Mouse (Mus musculus): Measurements from ENCODE around the gene Adh7. TPM values are rescaled to one million over a fixed set of nuclear protein-coding genes. Genes with fewer than 3 reads are reported as not detected.

Adh7 gene
- polyA plus RNA-seq, 1 experiment from 2014 or later = 31.3 TPM

GRCm38 (mm10) chr3:138240942-138241341 is 23.4 kb downstream of the Adh7 start:
- DNase-seq (ENCODE audit: low spot score) (no peak), ATAC-seq (ENCODE audit: low FRiP score, low TSS enrichment) (no peak)
- Histone ChIP-seq H3K4me2 (replicated peaks; ENCODE audit: low read depth) (no peak overlapping the region), H3K9ac (ENCODE audit: low read length) (no peak overlapping the region), H3K27me3 (ENCODE audit: control insufficient read depth, insufficient read depth, low read length) (no peaks in the 10 kb centered on the region), H3K9me3 (ENCODE audit: control insufficient read depth, low read length) (no peaks in the 10 kb centered on the region), H3K27ac (replicated peaks) (no peak overlapping the region), H3K36me3 (ENCODE audit: control insufficient read depth, insufficient read depth, low read length) (no peaks in the 10 kb centered on the region), H3K4me1 (replicated peaks; ENCODE audit: control insufficient read depth, insufficient read depth) (no peaks in the 10 kb centered on the region), H3K4me3 (ENCODE audit: low read depth, low read length) (no peak overlapping the region)
- no peak for TF ChIP-seq EP300 (optimal IDR thresholded peaks at IDR 0.05)
- TF ChIP-seq CTCF (IDR thresholded peaks at IDR 0.05; ENCODE audit: low read depth) = no peak
- 54% methylated on average over 5 of the region's 5 CpGs for WGBS

GRCm38 (mm10) chr3:138241371-138241770 is 23.8 kb downstream of the Adh7 start:
- Histone ChIP-seq H3K27me3 (ENCODE audit: control insufficient read depth, insufficient read depth, low read length) (no peaks in the 10 kb centered on the region), H3K4me1 (replicated peaks; ENCODE audit: control insufficient read depth, insufficient read depth) (no peaks in the 10 kb centered on the region), H3K4me3 (ENCODE audit: low read depth, low read length) (no peak overlapping the region), H3K9me3 (ENCODE audit: control insufficient read depth, low read length) (no peaks in the 10 kb centered on the region), H3K4me2 (replicated peaks; ENCODE audit: low read depth) (no peak overlapping the region), H3K36me3 (ENCODE audit: control insufficient read depth, insufficient read depth, low read length) (no peaks in the 10 kb centered on the region), H3K9ac (ENCODE audit: low read length) (no peak overlapping the region), H3K27ac (replicated peaks) (no peak overlapping the region)
- DNase-seq (ENCODE audit: low spot score) = no peak
- TF ChIP-seq EP300 (optimal IDR thresholded peaks at IDR 0.05) (no peak), CTCF (IDR thresholded peaks at IDR 0.05; ENCODE audit: low read depth) (no peak)
- WGBS = 46% methylated on average over 6 of the region's 6 CpGs
- ATAC-seq (ENCODE audit: low FRiP score, low TSS enrichment) = no peak

- H3K9me3 ChIP-seq (ENCODE audit: control insufficient read depth, low read length) = no peaks in the 10 kb centered on the region
- no peaks in the 10 kb centered on the region for H3K4me1 ChIP-seq (replicated peaks; ENCODE audit: control insufficient read depth, insufficient read depth)
- H3K4me2 ChIP-seq (replicated peaks; ENCODE audit: low read depth) = no peak overlapping the region
- no peaks in the 10 kb centered on the region for H3K36me3 ChIP-seq (ENCODE audit: control insufficient read depth, insufficient read depth, low read length)
- TF ChIP-seq EP300 (optimal IDR thresholded peaks at IDR 0.05) (no peak), CTCF (IDR thresholded peaks at IDR 0.05; ENCODE audit: low read depth) (no peak)
- H3K4me3 ChIP-seq (ENCODE audit: low read depth, low read length) = no peak overlapping the region
- no peaks in the 10 kb centered on the region for H3K27me3 ChIP-seq (ENCODE audit: control insufficient read depth, insufficient read depth, low read length)
- WGBS = 78% methylated on average over 14 of the region's 14 CpGs
- H3K9ac ChIP-seq (ENCODE audit: low read length) = no peak overlapping the region
- DNase-seq (ENCODE audit: low spot score) (peak; percentile 9), ATAC-seq (ENCODE audit: low FRiP score, low TSS enrichment) (no peak)
- H3K27ac ChIP-seq (replicated peaks) = no peak overlapping the region
Measured at GRCm38 (mm10) chr3:138242021-138242726, 24.6 kb downstream of the Adh7 start.

GRCm38 (mm10) chr3:138242933-138243332 is 25.4 kb downstream of the Adh7 start:
- H3K9me3 ChIP-seq (ENCODE audit: control insufficient read depth, low read length) = no peaks in the 10 kb centered on the region
- H3K4me1 ChIP-seq (replicated peaks; ENCODE audit: control insufficient read depth, insufficient read depth) = no peaks in the 10 kb centered on the region
- WGBS = 89% methylated on average over 6 of the region's 6 CpGs
- H3K27ac ChIP-seq (replicated peaks) = no peak overlapping the region
- H3K27me3 ChIP-seq (ENCODE audit: control insufficient read depth, insufficient read depth, low read length) = no peaks in the 10 kb centered on the region
- H3K9ac ChIP-seq (ENCODE audit: low read length) = no peak overlapping the region
- H3K4me3 ChIP-seq (ENCODE audit: low read depth, low read length) = no peak overlapping the region
- H3K4me2 ChIP-seq (replicated peaks; ENCODE audit: low read depth) = no peak overlapping the region
- DNase-seq (ENCODE audit: low spot score) (no peak), ATAC-seq (ENCODE audit: low FRiP score, low TSS enrichment) (no peak)
- H3K36me3 ChIP-seq (ENCODE audit: control insufficient read depth, insufficient read depth, low read length) = no peaks in the 10 kb centered on the region
- TF ChIP-seq CTCF (IDR thresholded peaks at IDR 0.05; ENCODE audit: low read depth) = no peak
- no peak for TF ChIP-seq EP300 (optimal IDR thresholded peaks at IDR 0.05)

- ATAC-seq (ENCODE audit: low FRiP score, low TSS enrichment) (no peak), DNase-seq (ENCODE audit: low spot score) (no peak)
- no peaks in the 10 kb centered on the region for H3K9me3 ChIP-seq (ENCODE audit: control insufficient read depth, low read length)
- peaks cover 3% of the 10 kb centered on the region; the same call in 1 of the 2 replicates for H3K4me1 ChIP-seq (replicated peaks; ENCODE audit: control insufficient read depth, insufficient read depth)
- no peak overlapping the region for H3K4me2 ChIP-seq (replicated peaks; ENCODE audit: low read depth)
- no peaks in the 10 kb centered on the region for H3K27me3 ChIP-seq (ENCODE audit: control insufficient read depth, insufficient read depth, low read length)
- no peak overlapping the region for H3K4me3 ChIP-seq (ENCODE audit: low read depth, low read length)
- H3K27ac ChIP-seq (replicated peaks) = no peak overlapping the region
- TF ChIP-seq CTCF (IDR thresholded peaks at IDR 0.05; ENCODE audit: low read depth) = no peak
- no peak for TF ChIP-seq EP300 (optimal IDR thresholded peaks at IDR 0.05)
- H3K36me3 ChIP-seq (ENCODE audit: control insufficient read depth, insufficient read depth, low read length) = no peaks in the 10 kb centered on the region
- H3K9ac ChIP-seq (ENCODE audit: low read length) = no peak overlapping the region
- WGBS = 73% methylated on average over 7 of the region's 7 CpGs
Measured at GRCm38 (mm10) chr3:138244338-138244874, 26.8 kb downstream of the Adh7 start.

- DNase-seq (ENCODE audit: low spot score) = no peak
- Histone ChIP-seq H3K27ac (replicated peaks) (no peak overlapping the region), H3K9ac (ENCODE audit: low read length) (no peak overlapping the region), H3K27me3 (ENCODE audit: control insufficient read depth, insufficient read depth, low read length) (no peaks in the 10 kb centered on the region), H3K4me2 (replicated peaks; ENCODE audit: low read depth) (no peak overlapping the region), H3K4me3 (ENCODE audit: low read depth, low read length) (no peak overlapping the region), H3K9me3 (ENCODE audit: control insufficient read depth, low read length) (no peaks in the 10 kb centered on the region), H3K36me3 (ENCODE audit: control insufficient read depth, insufficient read depth, low read length) (no peaks in the 10 kb centered on the region), H3K4me1 (replicated peaks; ENCODE audit: control insufficient read depth, insufficient read depth) (peaks cover 3% of the 10 kb centered on the region; the same call in 1 of the 2 replicates)
- no peak for ATAC-seq (ENCODE audit: low FRiP score, low TSS enrichment)
- TF ChIP-seq EP300 (optimal IDR thresholded peaks at IDR 0.05) (no peak), CTCF (IDR thresholded peaks at IDR 0.05; ENCODE audit: low read depth) (no peak)
Measured at GRCm38 (mm10) chr3:138246511-138247020, 29.0 kb downstream of the Adh7 start.
